Mouse (Mus musculus) ES-E14 (cell line): ENCODE results near the gene Zfp872. TPM values are rescaled to one million over a fixed set of nuclear protein-coding genes. Genes with fewer than 3 reads are reported as not detected.

Experiments
- DNase-seq: peaks from one replicate; pipeline ENCODE4 v3.0.0-alpha.2; 2013; ENCODE audit warnings: low read depth, low spot score
- H3K27ac ChIP-seq: 2 replicates; pipeline ENCODE4 v1.5.1; 2012; ENCODE audit warnings: low read depth, mild to moderate bottlenecking, low read length, moderate library complexity, mixed read lengths; ENCODE audit not compliant: poor library complexity, insufficient read depth, severe bottlenecking
- H3K36me3 ChIP-seq: 2 replicates; pipeline ENCODE4 v1.6.1; 2012; ENCODE audit warnings: mild to moderate bottlenecking, low read length, moderate library complexity, mixed read lengths; ENCODE audit not compliant: control insufficient read depth, poor library complexity, insufficient read depth, severe bottlenecking
- H3K4me1 ChIP-seq, 2 experiments: fragments of 150-350 bp in 1 of 2; sonication (generic) in 1 of 2; 2 replicates each; pipeline ENCODE4 v1.6.1; 2012; ENCODE audit warnings: low read length in 2 of 2, mild to moderate bottlenecking in 1 of 2, mixed read lengths in 1 of 2; ENCODE audit not compliant: control insufficient read depth in 2 of 2, insufficient read depth in 2 of 2, poor library complexity in 1 of 2
- H3K4me3 ChIP-seq, 2 experiments: fragments of 150-350 bp in 1 of 2; sonication (generic) in 1 of 2; 2 replicates each; pipeline ENCODE4 v1.5.1; 2012; ENCODE audit warnings: low read length in 2 of 2, low read depth in 1 of 2, mild to moderate bottlenecking in 1 of 2, mixed read lengths in 1 of 2; ENCODE audit not compliant: insufficient read depth in 1 of 2, poor library complexity in 1 of 2, severe bottlenecking in 1 of 2
- H3K9ac ChIP-seq: 2 replicates; pipeline ENCODE4 v1.6.1; 2012; ENCODE audit warnings: low read depth, mild to moderate bottlenecking, low read length, mixed read lengths; ENCODE audit not compliant: poor library complexity, insufficient read depth, severe bottlenecking
- H3K9me3 ChIP-seq: fragments of 150-350 bp; sonication (generic); 2 replicates; pipeline ENCODE4 v1.6.1; 2012; ENCODE audit warnings: low read depth, mild to moderate bottlenecking, low read length; ENCODE audit not compliant: control insufficient read depth, insufficient read depth
- CHD2 ChIP-seq: IDR thresholded peaks from 2 replicates; pipeline ENCODE4 v1.6.1; 2014; ENCODE audit warnings: mild to moderate bottlenecking, low read depth, low read length, inconsistent platforms
- HCFC1 ChIP-seq: IDR thresholded peaks from 2 replicates; pipeline ENCODE4 v1.6.1; 2012; ENCODE audit warnings: low read length, inconsistent platforms, borderline replicate concordance; ENCODE audit not compliant: insufficient read depth
- MAFK ChIP-seq: IDR thresholded peaks from 2 replicates; pipeline ENCODE4 v1.6.1; 2014; ENCODE audit warnings: mild to moderate bottlenecking, low read depth, low read length, inconsistent platforms; ENCODE audit not compliant: insufficient read depth
- ZC3H11A ChIP-seq: IDR thresholded peaks from 2 replicates; pipeline ENCODE4 v1.6.1; 2012; ENCODE audit warnings: low read depth, mild to moderate bottlenecking, inconsistent platforms, low read length, borderline replicate concordance
- ZNF384 ChIP-seq: IDR thresholded peaks from 2 replicates; pipeline ENCODE4 v1.6.1; 2012; ENCODE audit warnings: low read depth, low read length, inconsistent platforms
- in situ Hi-C, 2 experiments: fragments of 600-800 bp; cut with MboI; formaldehyde crosslinking; loops; one replicate each; pipeline ENCODE4 v1.15.1; 2025; ENCODE audit warnings: low sequenced_read_pairs in 2 of 2, inconsistent platforms in 1 of 2; ENCODE audit not compliant: unreplicated experiment in 2 of 2
- total RNA-seq: library from RNA; depleted of rRNA; stranded (reverse); fragments of 300-350 nt; gene quantifications from 2 replicates; pipeline ENCODE4 v1.2.3, GENCODE M21; 2012

Zfp872 gene
- total RNA-seq, 1 experiment, result 0.22 TPM

DNA sequence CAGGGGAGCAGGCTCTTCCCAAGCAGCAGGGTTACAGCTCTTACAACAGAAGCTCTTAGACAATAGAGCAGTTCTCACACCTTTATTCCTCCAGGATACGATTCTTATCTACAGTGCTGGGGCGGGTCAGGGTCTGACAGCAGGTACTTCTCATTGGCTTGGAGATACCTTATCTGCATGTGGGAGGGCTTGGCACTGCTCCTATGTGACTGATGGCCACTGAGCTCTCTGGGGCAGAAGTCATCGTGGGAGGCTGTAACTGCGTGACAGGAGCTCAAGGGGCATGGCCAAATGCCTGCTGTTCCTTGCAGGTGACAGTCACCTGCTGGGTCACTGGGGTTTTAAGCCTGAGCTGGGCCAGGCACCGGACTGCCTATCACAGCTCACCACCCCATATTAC lies 8.5 kb downstream of the Zfp872 start:
- in situ Hi-C loops, result no loop called here
- H3K9ac ChIP-seq, result no peak overlapping the region
- no peaks in the 10 kb centered on the region for H3K36me3 ChIP-seq
- H3K4me1 ChIP-seq, result peaks cover 0 to 2% of the 10 kb centered on the region in 2 experiments; a peak in 1 of 4 replicates
- no peak overlapping the region for H3K27ac ChIP-seq
- TF ChIP-seq MAFK (no peak), CHD2 (no peak), ZNF384 (no peak), HCFC1 (no peak), ZC3H11A (no peak)
- DNase-seq, result no peak
- H3K4me3 ChIP-seq, result no peak overlapping the region
- H3K9me3 ChIP-seq, result no peaks in the 10 kb centered on the region

DNA sequence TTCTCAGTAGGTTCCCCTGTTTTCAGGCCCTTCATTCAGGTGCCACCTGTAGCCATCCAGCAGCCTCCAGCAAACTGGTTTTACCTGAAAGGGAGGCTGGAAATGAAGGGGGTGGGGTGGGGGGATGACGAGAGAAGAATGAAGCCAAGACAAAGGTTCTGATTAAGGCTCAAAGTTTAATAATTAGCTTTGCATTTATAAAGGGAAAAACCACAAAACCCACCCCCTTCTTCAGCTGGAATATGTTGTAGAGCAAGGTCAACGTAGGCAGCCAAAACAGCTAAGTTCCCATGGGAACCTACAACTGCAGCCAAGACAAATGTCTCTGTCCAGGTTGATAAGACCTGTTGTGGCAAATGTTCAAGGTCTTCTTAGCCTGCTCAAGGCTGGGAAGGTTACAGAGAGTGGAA lies 25.9 kb downstream of the Zfp872 start:
- no peaks in the 10 kb centered on the region for H3K9me3 ChIP-seq
- no peak for TF ChIP-seq HCFC1
- no peak for TF ChIP-seq CHD2
- TF ChIP-seq ZNF384, result no peak
- TF ChIP-seq MAFK, result no peak
- in situ Hi-C loops, result no loop called here
- peaks cover 0 to 7% of the 10 kb centered on the region in 2 experiments; a peak in 1 of 4 replicates for H3K4me1 ChIP-seq
- no peak for DNase-seq
- no peaks in the 10 kb centered on the region for H3K36me3 ChIP-seq
- no peak overlapping the region for H3K27ac ChIP-seq
- H3K9ac ChIP-seq, result no peak overlapping the region
- no peak overlapping the region for H3K4me3 ChIP-seq

DNA sequence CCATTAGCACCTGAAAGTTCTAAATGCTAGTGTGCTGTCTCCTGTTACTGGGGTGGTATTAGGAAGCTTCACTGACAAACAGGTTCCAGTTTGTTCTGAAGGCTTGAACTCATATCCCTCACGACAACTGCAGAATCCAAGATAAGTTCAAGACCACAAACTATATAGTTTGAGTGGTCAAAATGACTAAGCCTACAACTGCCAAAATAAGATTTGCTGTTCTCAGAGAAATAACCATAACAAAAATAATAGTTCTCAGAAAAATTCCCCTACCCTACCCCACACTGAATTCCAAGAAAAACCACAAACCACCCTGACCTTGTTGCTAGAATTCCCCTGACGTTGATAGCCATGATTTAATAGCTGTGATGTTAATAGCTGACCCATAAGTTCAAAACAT lies 26.7 kb downstream of the Zfp872 start:
- no peaks in the 10 kb centered on the region for H3K9me3 ChIP-seq
- TF ChIP-seq CHD2, result no peak
- no peak for TF ChIP-seq MAFK
- H3K9ac ChIP-seq, result no peak overlapping the region
- in situ Hi-C loops, result no loop called here
- H3K36me3 ChIP-seq, result no peaks in the 10 kb centered on the region
- DNase-seq, result no peak
- H3K4me3 ChIP-seq, result no peak overlapping the region
- no peak overlapping the region for H3K27ac ChIP-seq
- peaks cover 0 to 7% of the 10 kb centered on the region in 2 experiments; a peak in 1 of 4 replicates for H3K4me1 ChIP-seq

DNA sequence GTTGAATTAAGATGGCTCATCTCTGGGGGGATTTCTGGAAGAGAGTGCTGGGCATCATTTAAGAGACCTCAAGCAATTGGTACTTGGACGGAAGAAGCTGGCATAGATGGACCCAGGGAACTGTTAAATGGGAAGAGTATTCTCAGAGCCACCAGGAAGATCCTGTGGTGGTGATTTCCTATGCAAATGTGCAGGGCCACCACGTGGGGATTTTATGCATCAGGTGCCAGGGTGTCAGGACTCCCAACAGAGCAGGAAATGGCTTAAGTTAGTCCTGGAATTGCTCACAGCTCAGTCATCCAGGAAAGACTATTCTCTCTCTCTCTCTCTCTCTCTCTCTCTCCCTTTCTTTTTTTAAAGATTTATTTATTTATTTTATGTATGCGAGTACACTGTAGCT lies 28.8 kb downstream of the Zfp872 start:
- Histone ChIP-seq H3K4me1 (peaks cover 0 to 7% of the 10 kb centered on the region in 2 experiments; a peak in 1 of 4 replicates), H3K27ac (no peak overlapping the region), H3K9me3 (no peaks in the 10 kb centered on the region), H3K36me3 (no peaks in the 10 kb centered on the region), H3K9ac (no peak overlapping the region), H3K4me3 (no peak overlapping the region)
- DNase-seq, result no peak
- in situ Hi-C loops, result no loop called here
- TF ChIP-seq ZNF384 (no peak), ZC3H11A (no peak), CHD2 (no peak), HCFC1 (no peak), MAFK (no peak)

DNA sequence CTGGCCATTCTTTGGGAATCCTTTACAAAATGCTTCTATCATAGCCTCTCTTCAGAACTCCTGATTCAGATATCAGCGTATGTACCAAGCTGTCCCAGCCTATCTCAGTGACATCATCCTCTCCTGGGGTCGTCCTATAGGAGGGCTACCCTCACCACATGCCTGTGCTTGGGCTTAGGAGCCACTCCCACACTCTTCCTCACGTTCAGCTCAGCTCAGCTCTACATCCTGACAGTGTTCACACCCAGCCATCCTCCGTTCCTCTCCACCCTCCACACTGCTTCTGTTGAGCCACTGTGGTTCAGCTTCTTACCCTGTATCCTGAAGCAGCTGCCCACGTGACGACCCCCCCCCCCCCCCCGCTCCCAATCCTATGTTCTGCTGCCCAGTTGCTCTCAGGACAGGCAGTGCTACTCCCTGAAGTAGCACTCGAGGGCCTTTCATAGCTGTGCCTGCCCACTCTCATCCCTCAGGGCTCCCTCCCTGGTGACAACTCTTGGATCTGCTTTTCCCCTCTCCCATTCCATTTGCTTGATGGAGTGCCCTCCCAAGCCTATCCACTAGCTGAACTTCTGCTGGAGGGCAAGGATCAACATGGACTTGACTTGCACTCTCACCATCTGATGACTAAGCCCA lies 30.1 kb downstream of the Zfp872 start:
- no peaks in the 10 kb centered on the region for H3K9me3 ChIP-seq
- H3K9ac ChIP-seq, result no peak overlapping the region
- in situ Hi-C loops, result no loop called here
- DNase-seq, result no peak
- no peak for TF ChIP-seq CHD2
- no peak for TF ChIP-seq ZC3H11A
- TF ChIP-seq ZNF384, result no peak
- TF ChIP-seq MAFK, result no peak
- TF ChIP-seq HCFC1, result no peak
- H3K4me3 ChIP-seq, result no peak overlapping the region
- H3K4me1 ChIP-seq, result peaks cover 0 to 7% of the 10 kb centered on the region in 2 experiments; a peak in 1 of 4 replicates
- no peaks in the 10 kb centered on the region for H3K36me3 ChIP-seq
- H3K27ac ChIP-seq, result no peak overlapping the region
